In genomic region chr14:21053151-21053550, GRCm38 (mm10) we compare ENCODE assay signal across 8 mouse cellular contexts. TPM values are rescaled to one million over a fixed set of nuclear protein-coding genes. Genes with fewer than 3 reads are reported as not detected.
DNase-seq lines count a peak whose midpoint lies in the region; ATAC-seq and TF ChIP-seq lines count a peak whose summit lies in the region.

No protein-coding gene starts in this region.

- H3K9ac ChIP-seq in heart, embryonic 13.5 days, result peak overlapping the region; percentile 84
- H3K9ac ChIP-seq in intestine, embryonic 16.5 days (ENCODE audit: low read depth, low read length), result peak overlapping the region; percentile 90
- H3K9ac ChIP-seq in midbrain, embryonic 14.5 days (replicated peaks; ENCODE audit: low read length), result 0 out of 2 replicates have a peak overlapping the region, but pooled peaks have one; percentile 85

- H3K9me3 ChIP-seq in heart, embryonic 13.5 days, result peaks cover 5% of the 10 kb centered on the region; the same call in 1 of the 2 replicates
- 0 out of 2 replicates have a peak, but pooled peaks cover 2% of the 10 kb centered on the region for H3K9me3 ChIP-seq in intestine, embryonic 16.5 days (ENCODE audit: control insufficient read depth, low read length)
- no peaks in the 10 kb centered on the region for H3K9me3 ChIP-seq in midbrain, embryonic 14.5 days (ENCODE audit: control insufficient read depth, low read length)

- no peaks in the 10 kb centered on the region for H3K27me3 ChIP-seq in heart, embryonic 13.5 days (replicated peaks)
- no peaks in the 10 kb centered on the region for H3K27me3 ChIP-seq in intestine, embryonic 16.5 days (replicated peaks; ENCODE audit: control insufficient read depth, insufficient read depth, low read length)
- no peaks in the 10 kb centered on the region for H3K27me3 ChIP-seq in midbrain, embryonic 14.5 days (ENCODE audit: control insufficient read depth, insufficient read depth, low read length)

- H3K27ac ChIP-seq in heart, embryonic 13.5 days (replicated peaks), result peak overlapping the region; percentile 94
- H3K27ac ChIP-seq in cortical plate, adult 2 months (ENCODE audit: insufficient read depth, low read length), result no peak overlapping the region
- H3K27ac ChIP-seq in intestine, embryonic 16.5 days (ENCODE audit: low read length), result peak overlapping the region; percentile 94
- H3K27ac ChIP-seq in midbrain, embryonic 14.5 days (replicated peaks; ENCODE audit: low read depth, low read length), result no peak overlapping the region

- H3K4me1 ChIP-seq in heart, embryonic 13.5 days, result peaks cover 30% of the 10 kb centered on the region
- peaks cover 3% of the 10 kb centered on the region; the same call in 1 of the 2 replicates for H3K4me1 ChIP-seq in cortical plate, adult 2 months (ENCODE audit: control insufficient read depth, insufficient read depth, low read length)
- H3K4me1 ChIP-seq in intestine, embryonic 16.5 days (ENCODE audit: control insufficient read depth, insufficient read depth, low read length), result peaks cover 5% of the 10 kb centered on the region; the same call in 1 of the 2 replicates
- H3K4me1 ChIP-seq in midbrain, embryonic 14.5 days (ENCODE audit: control insufficient read depth, insufficient read depth, low read length), result peaks cover 13% of the 10 kb centered on the region

- H3K4me2 ChIP-seq in heart, embryonic 13.5 days, result peak overlapping the region; percentile 89
- peak overlapping the region; percentile 89 for H3K4me2 ChIP-seq in intestine, embryonic 16.5 days (ENCODE audit: low read depth, low read length)
- H3K4me2 ChIP-seq in midbrain, embryonic 14.5 days (ENCODE audit: low read length), result peak overlapping the region; percentile 89

- peaks cover 13% of the 10 kb centered on the region for H3K36me3 ChIP-seq in heart, embryonic 13.5 days
- no peaks in the 10 kb centered on the region for H3K36me3 ChIP-seq in intestine, embryonic 16.5 days (ENCODE audit: control insufficient read depth, insufficient read depth, low read length)
- no peaks in the 10 kb centered on the region for H3K36me3 ChIP-seq in midbrain, embryonic 14.5 days (ENCODE audit: control insufficient read depth, insufficient read depth, low read length)

- WGBS in heart, embryonic 13.5 days, result 4% methylated on average over 8 of the region's 8 CpGs
- 7% methylated on average over 8 of the region's 8 CpGs for WGBS in intestine, embryonic 16.5 days
- WGBS in midbrain, embryonic 14.5 days, result 8% methylated on average over 8 of the region's 8 CpGs

- no peak for DNase-seq in heart, postnatal 10 days
- DNase-seq in midbrain, embryonic 14.5 days, result no peak
- no peak for DNase-seq in retina, postnatal 1 day
- DNase-seq in adrenal gland, postnatal 36 days, result no peak

- TF ChIP-seq CTCF in cortical plate, adult 2 months (IDR thresholded peaks at IDR 0.05; ENCODE audit: extremely low read depth, insufficient read depth, low read length), result no peak

- TF ChIP-seq POLR2A in cortical plate, adult 2 months (IDR thresholded peaks at IDR 0.05; ENCODE audit: extremely low read depth, insufficient read depth, low read length), result no peak

- H3K4me3 ChIP-seq in heart, embryonic 13.5 days, result peak overlapping the region; percentile 96
- peak overlapping the region; percentile 80 for H3K4me3 ChIP-seq in cortical plate, adult 2 months (ENCODE audit: insufficient read depth, low read length)
- peak overlapping the region; percentile 90 for H3K4me3 ChIP-seq in intestine, embryonic 16.5 days (ENCODE audit: low read length)
- peak overlapping the region; percentile 88 for H3K4me3 ChIP-seq in midbrain, embryonic 14.5 days (replicated peaks; ENCODE audit: low read depth, low read length)

- no peak for ATAC-seq in heart, embryonic 13.5 days (ENCODE audit: extremely low read depth, insufficient number of reproducible peaks, low FRiP score, low TSS enrichment)
- ATAC-seq in intestine, embryonic 16.5 days, result no peak
- ATAC-seq in midbrain, embryonic 14.5 days (ENCODE audit: low FRiP score, low TSS enrichment), result no peak
- no peak for ATAC-seq in megakaryocyte progenitor cell, adult 5-6 weeks (replicated peaks; ENCODE audit: poor library complexity)

- intact Hi-C loops in heart, postnatal 10 days (cut with DNase I), result loop anchor here (2.0 to 10.0 kb wide), 2 partner anchors 62 to 692 kb away; no protein-coding TSS in a partner anchor

RNA-seq across cellular contexts. Expression of gene Adk, which starts 0.8 kb away (rescaled TPM):
- 242 and 253 TPM in 2 replicates for polyA plus RNA-seq in heart, embryonic 13.5 days (2015; fragmentation: Nextera tagmentation; extraction: Ambion mirVana)
- 100 to 1,000 TPM; 157 to 165 TPM for total RNA-seq in heart, postnatal 10 days (2021)
- 64.1 and 65.2 TPM in 2 replicates for polyA plus RNA-seq in cortical plate, adult 2 months (2012; rRNA removed)
- polyA plus RNA-seq in intestine, embryonic 16.5 days (2015; fragmentation: Nextera tagmentation; extraction: Ambion mirVana), result 244 and 262 TPM in 2 replicates
- 34.1 and 37.9 TPM in 2 replicates for polyA plus RNA-seq in midbrain, embryonic 14.5 days (2014; fragmentation: Nextera tagmentation; extraction: Ambion mirVana)
- total RNA-seq in adrenal gland, postnatal 36 days (2021), result 100 to 1,000 TPM; 114 to 134 TPM
- 100 and 106 TPM in 2 replicates for total RNA-seq in megakaryocyte progenitor cell, adult 5-6 weeks (2015)
- 104 and 129 TPM in 2 replicates for total RNA-seq in megakaryocyte progenitor cell, adult 5-6 weeks (2017)

RNA-seq across cellular contexts. Expression of gene Ap3m1, which starts 0.8 kb away (rescaled TPM):
- 59.6 and 64.6 TPM in 2 replicates for polyA plus RNA-seq in heart, embryonic 13.5 days (2015; fragmentation: Nextera tagmentation; extraction: Ambion mirVana)
- total RNA-seq in heart, postnatal 10 days (2021), result 10 to 100 TPM; 60.3 to 82.0 TPM
- polyA plus RNA-seq in cortical plate, adult 2 months (2012; rRNA removed), result 64.9 and 65.8 TPM in 2 replicates
- 82.1 and 93.0 TPM in 2 replicates for polyA plus RNA-seq in intestine, embryonic 16.5 days (2015; fragmentation: Nextera tagmentation; extraction: Ambion mirVana)
- polyA plus RNA-seq in midbrain, embryonic 14.5 days (2014; fragmentation: Nextera tagmentation; extraction: Ambion mirVana), result 88.6 and 112 TPM in 2 replicates
- 10 to 100 TPM; 97.2 to 98.8 TPM for total RNA-seq in adrenal gland, postnatal 36 days (2021)
- 56.9 and 71.1 TPM in 2 replicates for total RNA-seq in megakaryocyte progenitor cell, adult 5-6 weeks (2015)
- total RNA-seq in megakaryocyte progenitor cell, adult 5-6 weeks (2017), result 60.1 and 71.0 TPM in 2 replicates

Comparison
In these comparisons a context has a peak if more than half of its experiments do, and no peak if none do; other contexts are left out.
1. H3K27ac ChIP-seq: peak in heart, embryonic 13.5 days (single experiment) and intestine, embryonic 16.5 days (single experiment); none in cortical plate, adult 2 months (single experiment) and midbrain, embryonic 14.5 days (single experiment).
2. Peak in every context shown above with its lines, with median percentiles within 50 percentile points of each other: H3K4me2 ChIP-seq, H3K4me3 ChIP-seq and H3K9ac ChIP-seq.